ENCODE assay signal across 21 mouse cellular contexts in genomic region chr16:33469973-33470372, GRCm38 (mm10). TPM values are rescaled to one million over a fixed set of nuclear protein-coding genes. Genes with fewer than 3 reads are reported as not detected.
DNase-seq lines count a peak whose midpoint lies in the region; ATAC-seq and TF ChIP-seq lines count a peak whose summit lies in the region.
"Had no signal": no experiment of that assay in that cellular context is flagged by ENCODE, and none has a peak within 500 bp of the region (broad histone marks: within the 10 kb centered on the region; RNA-seq: fewer than 3 reads in every experiment).

No protein-coding gene starts in this region.

- no peak overlapping the region for H3K4me2 ChIP-seq in embryonic facial prominence, embryonic 11.5 days (ENCODE audit: low read depth, low read length)
- no peak overlapping the region for H3K4me2 ChIP-seq in limb, embryonic 14.5 days (replicated peaks; ENCODE audit: low read depth, low read length, severe bottlenecking)
- H3K4me2 ChIP-seq in embryonic facial prominence, embryonic 14.5 days (ENCODE audit: low read depth, low read length), result no peak overlapping the region
- H3K4me2 ChIP-seq: forebrain, embryonic 12.5 days; heart, embryonic 11.5 days; heart, embryonic 15.5 days; hindbrain, embryonic 13.5 days had no signal

- TF ChIP-seq POLR2A in limb, embryonic 14.5 days (IDR thresholded peaks at IDR 0.05; ENCODE audit: borderline replicate concordance, extremely low read depth, insufficient read depth, insufficient read length), result no peak

- no peaks in the 10 kb centered on the region for H3K27me3 ChIP-seq in embryonic facial prominence, embryonic 11.5 days (ENCODE audit: control insufficient read depth, insufficient read depth, low read length)
- H3K27me3 ChIP-seq in embryonic facial prominence, embryonic 10.5 days (replicated peaks; ENCODE audit: low read depth, poor library complexity, severe bottlenecking), result no peaks in the 10 kb centered on the region
- no peaks in the 10 kb centered on the region for H3K27me3 ChIP-seq in limb, embryonic 14.5 days (ENCODE audit: control insufficient read depth, insufficient read depth, low read length)
- H3K27me3 ChIP-seq in limb, embryonic 10.5 days (ENCODE audit: low read depth, poor library complexity, severe bottlenecking), result no peaks in the 10 kb centered on the region
- no peaks in the 10 kb centered on the region for H3K27me3 ChIP-seq in embryonic facial prominence, embryonic 14.5 days (replicated peaks; ENCODE audit: control insufficient read depth, insufficient read depth, low read length)
- H3K27me3 ChIP-seq: CH12.LX; forebrain, embryonic 12.5 days; heart, embryonic 15.5 days; hindbrain, embryonic 13.5 days had no signal

- no peak overlapping the region for H3K27ac ChIP-seq in embryonic facial prominence, embryonic 11.5 days (replicated peaks; ENCODE audit: low read depth, low read length)
- H3K27ac ChIP-seq in embryonic facial prominence, embryonic 10.5 days (replicated peaks), result no peak overlapping the region
- no peak overlapping the region for H3K27ac ChIP-seq in limb, embryonic 14.5 days (replicated peaks; ENCODE audit: low read depth, low read length)
- H3K27ac ChIP-seq in limb, embryonic 10.5 days, result no peak overlapping the region
- 0 out of 2 replicates have a peak overlapping the region, but pooled peaks have one; percentile 13 for H3K27ac ChIP-seq in embryonic facial prominence, embryonic 14.5 days (replicated peaks; ENCODE audit: low read depth, low read length)
- H3K27ac ChIP-seq: forebrain, embryonic 12.5 days; heart, embryonic 15.5 days; hindbrain, embryonic 13.5 days; hindbrain, postnatal 0 days had no signal

- no peaks in the 10 kb centered on the region for H3K4me1 ChIP-seq in embryonic facial prominence, embryonic 11.5 days (ENCODE audit: control insufficient read depth, insufficient read depth, low read length)
- peaks cover 12% of the 10 kb centered on the region for H3K4me1 ChIP-seq in embryonic facial prominence, embryonic 10.5 days
- no peaks in the 10 kb centered on the region for H3K4me1 ChIP-seq in limb, embryonic 14.5 days (ENCODE audit: control insufficient read depth, insufficient read depth, low read length)
- H3K4me1 ChIP-seq in limb, embryonic 10.5 days, result no peaks in the 10 kb centered on the region
- H3K4me1 ChIP-seq in embryonic facial prominence, embryonic 14.5 days (ENCODE audit: control insufficient read depth, insufficient read depth, low read length), result no peaks in the 10 kb centered on the region

- no peak overlapping the region for H3K4me3 ChIP-seq in embryonic facial prominence, embryonic 11.5 days (ENCODE audit: low read depth, low read length)
- H3K4me3 ChIP-seq in embryonic facial prominence, embryonic 10.5 days, result no peak overlapping the region
- no peak overlapping the region for H3K4me3 ChIP-seq in limb, embryonic 14.5 days (replicated peaks; ENCODE audit: low read length)
- H3K4me3 ChIP-seq in limb, embryonic 10.5 days, result no peak overlapping the region
- no peak overlapping the region for H3K4me3 ChIP-seq in embryonic facial prominence, embryonic 14.5 days (ENCODE audit: low read depth, low read length)
- H3K4me3 ChIP-seq: forebrain, embryonic 12.5 days; heart, embryonic 15.5 days; hindbrain, embryonic 13.5 days had no signal

- H3K9me3 ChIP-seq in embryonic facial prominence, embryonic 11.5 days (replicated peaks; ENCODE audit: control insufficient read depth, low read length), result no peaks in the 10 kb centered on the region
- no peaks in the 10 kb centered on the region for H3K9me3 ChIP-seq in embryonic facial prominence, embryonic 10.5 days
- H3K9me3 ChIP-seq in limb, embryonic 14.5 days (ENCODE audit: control insufficient read depth, low read length), result no peaks in the 10 kb centered on the region
- no peaks in the 10 kb centered on the region for H3K9me3 ChIP-seq in limb, embryonic 10.5 days (replicated peaks)
- no peaks in the 10 kb centered on the region for H3K9me3 ChIP-seq in embryonic facial prominence, embryonic 14.5 days (ENCODE audit: control insufficient read depth, low read length)
- H3K9me3 ChIP-seq: forebrain, embryonic 12.5 days; heart, embryonic 15.5 days; hindbrain, embryonic 13.5 days had no signal

- H3K36me3 ChIP-seq in embryonic facial prominence, embryonic 11.5 days (replicated peaks; ENCODE audit: control insufficient read depth, insufficient read depth, low read depth, low read length), result no peaks in the 10 kb centered on the region
- peaks cover 63% of the 10 kb centered on the region for H3K36me3 ChIP-seq in embryonic facial prominence, embryonic 10.5 days (replicated peaks)
- peaks cover 26% of the 10 kb centered on the region; the same call in 1 of the 2 replicates for H3K36me3 ChIP-seq in limb, embryonic 14.5 days (ENCODE audit: control insufficient read depth, insufficient read depth, low read length)
- H3K36me3 ChIP-seq in limb, embryonic 10.5 days, result peaks cover 73% of the 10 kb centered on the region
- H3K36me3 ChIP-seq in embryonic facial prominence, embryonic 14.5 days (ENCODE audit: control insufficient read depth, insufficient read depth, low read length), result peaks cover 21% of the 10 kb centered on the region

- H3K9ac ChIP-seq in embryonic facial prominence, embryonic 11.5 days (replicated peaks; ENCODE audit: low read length), result no peak overlapping the region
- no peak overlapping the region for H3K9ac ChIP-seq in limb, embryonic 14.5 days (ENCODE audit: low read depth, low read length, severe bottlenecking)
- no peak overlapping the region for H3K9ac ChIP-seq in embryonic facial prominence, embryonic 14.5 days (ENCODE audit: low read depth, low read length)
- H3K9ac ChIP-seq: forebrain, embryonic 12.5 days; heart, embryonic 15.5 days; hindbrain, embryonic 13.5 days had no signal

- DNase-seq in embryonic facial prominence, embryonic 11.5 days (ENCODE audit: low spot score), result peak; percentile 54
- no peak for DNase-seq in embryonic facial prominence, embryonic 10.5 days (ENCODE audit: low spot score)
- DNase-seq in limb, embryonic 14.5 days (ENCODE audit: low spot score), result peak; percentile 76
- no peak for DNase-seq in limb, embryonic 10.5 days (ENCODE audit: low spot score)
- peak; percentile 81 for DNase-seq in 3T3-L1 (ENCODE audit: low read depth, low spot score)
- peak; percentile 88 for DNase-seq in embryonic facial prominence, embryonic 14.5 days (ENCODE audit: low spot score)
- no peak for DNase-seq in spleen, adult 18-20 months
- DNase-seq: adrenal gland, adult 8-10 months; adrenal gland, postnatal 36 days; cerebellum, adult 2 months; cerebellum, postnatal 10 days; gastrocnemius, postnatal 25 days; heart, adult 18-20 months; heart, postnatal 14 days had no signal

- no peak for ATAC-seq in embryonic facial prominence, embryonic 11.5 days (replicated peaks; ENCODE audit: insufficient number of reproducible peaks, low FRiP score, low TSS enrichment, low read depth)
- ATAC-seq in limb, embryonic 14.5 days (ENCODE audit: low FRiP score, low read depth), result no peak
- ATAC-seq in embryonic facial prominence, embryonic 14.5 days (ENCODE audit: low read depth), result peak; percentile 41; the same call in 1 of the 2 replicates
- ATAC-seq: forebrain, embryonic 16.5 days; hindbrain, postnatal 0 days had no signal

RNA-seq across cellular contexts. Expression of gene Slc12a8, which starts 47.2 kb away (rescaled TPM):
- polyA plus RNA-seq in embryonic facial prominence, embryonic 11.5 days (2014; fragmentation: Nextera tagmentation; extraction: Ambion mirVana), result 0.35 and 0.61 TPM in 2 replicates
- polyA plus RNA-seq in embryonic facial prominence, embryonic 10.5 days (2016; fragmentation: Nextera tagmentation; extraction: Ambion mirVana), result 0.50 and 0.79 TPM in 2 replicates
- 0.97 and 1.2 TPM in 2 replicates for polyA plus RNA-seq in limb, embryonic 14.5 days (2012; rRNA removed)
- polyA plus RNA-seq in limb, embryonic 14.5 days (2014; fragmentation: Nextera tagmentation; extraction: Ambion mirVana), result 0.94 and 1.00 TPM in 2 replicates
- polyA plus RNA-seq in limb, embryonic 10.5 days (2016; fragmentation: Nextera tagmentation; extraction: Ambion mirVana), result 0.44 and 0.60 TPM in 2 replicates
- 0.68 and 1.0 TPM in 2 replicates for polyA plus RNA-seq in embryonic facial prominence, embryonic 14.5 days (2014; fragmentation: Nextera tagmentation; extraction: Ambion mirVana)

Comparison
In these comparisons a context has a peak if more than half of its experiments do, and no peak if none do; other contexts are left out.
1. DNase-seq: peak in embryonic facial prominence, embryonic 11.5 days (single experiment), limb, embryonic 14.5 days (single experiment), 3T3-L1 (single experiment) and embryonic facial prominence, embryonic 14.5 days (single experiment); none in embryonic facial prominence, embryonic 10.5 days (single experiment), limb, embryonic 10.5 days (single experiment) and spleen, adult 18-20 months (0 of 2).